Mouse (Mus musculus) kidney, postnatal 25 days (tissue): ENCODE measurements around the gene Smarca5.

ENCODE experiments used
- DNase-seq, 2 experiments: peaks; one replicate each; pipeline ENCODE4 v3.0.0; 2021; ENCODE audit warnings: mixed read lengths in 2 of 2

The Smarca5 gene

GRCm38 (mm10) chr8:80661055-80661454 is 78.2 kb downstream of the Smarca5 start:
- no peak for DNase-seq

- DNase-seq: no peak
Measured at GRCm38 (mm10) chr8:80657639-80658038, 81.7 kb downstream of the Smarca5 start.
